Mouse (Mus musculus) neural tube, embryonic 15.5 days (tissue): ENCODE results near the gene D130052B06Rik. TPM values are rescaled to one million over a fixed set of nuclear protein-coding genes. Genes with fewer than 3 reads are reported as not detected.

ENCODE experiments used
- ATAC-seq: fragments of 200-750 bp; cut with Nextera tagmentation; 2 replicates; pipeline ENCODE4 v1.8.0; 2017; ENCODE audit warnings: mild to moderate bottlenecking, moderate TSS enrichment, moderate library complexity; ENCODE audit not compliant: low FRiP score
- H3K27ac ChIP-seq: fragments of 300-500 bp; sonication (generic); replicated peaks from 2 replicates; pipeline ENCODE4 v1.5.1; 2015; ENCODE audit warnings: mild to moderate bottlenecking, inconsistent platforms
- H3K27me3 ChIP-seq: fragments of 300-500 bp; sonication (generic); replicated peaks from 2 replicates; pipeline ENCODE4 v1.6.1; 2015; ENCODE audit warnings: inconsistent platforms
- H3K36me3 ChIP-seq: fragments of 300-500 bp; sonication (generic); 2 replicates; pipeline ENCODE4 v1.6.1; 2015; ENCODE audit warnings: inconsistent platforms
- H3K4me1 ChIP-seq: fragments of 300-500 bp; sonication (generic); 2 replicates; pipeline ENCODE4 v1.6.1; 2015; ENCODE audit warnings: inconsistent platforms
- H3K4me2 ChIP-seq: fragments of 300-500 bp; sonication (generic); 2 replicates; pipeline ENCODE4 v1.6.1; 2015; ENCODE audit warnings: inconsistent platforms, mild to moderate bottlenecking, moderate library complexity
- H3K4me3 ChIP-seq: fragments of 300-500 bp; sonication (generic); replicated peaks from 2 replicates; pipeline ENCODE4 v1.5.1; 2015; ENCODE audit warnings: mild to moderate bottlenecking, inconsistent platforms
- H3K9ac ChIP-seq: fragments of 300-500 bp; sonication (generic); replicated peaks from 2 replicates; pipeline ENCODE4 v1.6.1; 2015; ENCODE audit warnings: mild to moderate bottlenecking, inconsistent platforms
- H3K9me3 ChIP-seq: fragments of 300-500 bp; sonication (generic); replicated peaks from 2 replicates; pipeline ENCODE4 v1.6.1; 2016; ENCODE audit warnings: inconsistent platforms
- WGBS: fragments of 180-500 bp; shearing (Covaris S2); methylation state at CpG from one replicate; pipeline ENCODE4 v1.1.7; 2015; ENCODE audit warnings: mixed read lengths; 5-methylcytosine and 5-hydroxymethylcytosine counted together
- polyA plus RNA-seq: library from polyadenylated mRNA; unstranded; fragments of >200 nt; fragmentation: Nextera tagmentation; extraction: Ambion mirVana; gene quantifications from 2 replicates; pipeline ENCODE4 v1.2.1, GENCODE M21; 2015

The D130052B06Rik gene
- polyA plus RNA-seq, 1 experiment from 2014 or later: 0.09 TPM

GRCm38 (mm10) chr11:33603174-33603573, 4.1 kb downstream of the D130052B06Rik start:
- Histone ChIP-seq H3K4me2 (no peak overlapping the region), H3K9me3 (no peaks in the 10 kb centered on the region), H3K36me3 (no peaks in the 10 kb centered on the region), H3K4me3 (no peak overlapping the region), H3K27me3 (no peaks in the 10 kb centered on the region), H3K27ac (no peak overlapping the region), H3K4me1 (no peaks in the 10 kb centered on the region), H3K9ac (no peak overlapping the region)
- no peak for ATAC-seq
- 75% methylated on average over 2 of the region's 2 CpGs for WGBS

GRCm38 (mm10) chr11:33607784-33608183, 8.7 kb downstream of the D130052B06Rik start:
- WGBS: 44% methylated on average over 3 of the region's 3 CpGs
- Histone ChIP-seq H3K27me3 (no peaks in the 10 kb centered on the region; the same call in 1 of the 2 replicates), H3K4me3 (no peak overlapping the region), H3K27ac (no peak overlapping the region), H3K36me3 (no peaks in the 10 kb centered on the region), H3K9me3 (no peaks in the 10 kb centered on the region), H3K9ac (no peak overlapping the region), H3K4me2 (no peak overlapping the region), H3K4me1 (no peaks in the 10 kb centered on the region)
- ATAC-seq: no peak

- H3K4me3 ChIP-seq: no peak overlapping the region
- no peak overlapping the region for H3K4me2 ChIP-seq
- H3K9me3 ChIP-seq: no peaks in the 10 kb centered on the region
- no peak overlapping the region for H3K9ac ChIP-seq
- H3K27me3 ChIP-seq: peaks cover 8% of the 10 kb centered on the region; the same call in 1 of the 2 replicates
- no peaks in the 10 kb centered on the region for H3K4me1 ChIP-seq
- 6% methylated on average over 15 of the region's 15 CpGs for WGBS
- no peaks in the 10 kb centered on the region for H3K36me3 ChIP-seq
- no peak overlapping the region for H3K27ac ChIP-seq
- ATAC-seq: peak; percentile 70; the same call in 1 of the 2 replicates
Measured at GRCm38 (mm10) chr11:33614218-33614617, 15.1 kb downstream of the D130052B06Rik start.

- Histone ChIP-seq H3K27ac (no peak overlapping the region), H3K4me1 (no peaks in the 10 kb centered on the region)
- no peak for ATAC-seq
Measured at GRCm38 (mm10) chr11:33627136-33627742, 28.1 kb downstream of the D130052B06Rik start.

GRCm38 (mm10) chr11:33637107-33637506, 38.0 kb downstream of the D130052B06Rik start:
- Histone ChIP-seq H3K4me3 (no peak overlapping the region), H3K9me3 (no peaks in the 10 kb centered on the region), H3K36me3 (peaks cover 7% of the 10 kb centered on the region), H3K4me1 (no peaks in the 10 kb centered on the region), H3K4me2 (no peak overlapping the region), H3K27me3 (no peaks in the 10 kb centered on the region), H3K27ac (no peak overlapping the region), H3K9ac (no peak overlapping the region)
- ATAC-seq: no peak
- 93% methylated on average over 2 of the region's 2 CpGs for WGBS

More at GRCm38 (mm10) chr11:33627136-33627742, 28.1 kb downstream of the D130052B06Rik start:
- 87% methylated on average over 4 of the region's 4 CpGs for WGBS
- H3K9me3 ChIP-seq: no peaks in the 10 kb centered on the region
- H3K27me3 ChIP-seq: no peaks in the 10 kb centered on the region
- H3K4me2 ChIP-seq: no peak overlapping the region
- H3K36me3 ChIP-seq: no peaks in the 10 kb centered on the region; the same call in 1 of the 2 replicates
- no peak overlapping the region for H3K9ac ChIP-seq
- no peak overlapping the region for H3K4me3 ChIP-seq

- no peaks in the 10 kb centered on the region for H3K27me3 ChIP-seq
- H3K4me1 ChIP-seq: no peaks in the 10 kb centered on the region
- no peaks in the 10 kb centered on the region for H3K36me3 ChIP-seq
- 82% methylated on average over 2 of the region's 2 CpGs for WGBS
- H3K4me3 ChIP-seq: no peak overlapping the region
- ATAC-seq: no peak
- no peak overlapping the region for H3K9ac ChIP-seq
- H3K4me2 ChIP-seq: no peak overlapping the region
- no peaks in the 10 kb centered on the region for H3K9me3 ChIP-seq
- H3K27ac ChIP-seq: no peak overlapping the region
Measured at GRCm38 (mm10) chr11:33649358-33649757, 50.3 kb downstream of the D130052B06Rik start.

- Histone ChIP-seq H3K36me3 (no peaks in the 10 kb centered on the region), H3K27me3 (no peaks in the 10 kb centered on the region), H3K4me2 (no peak overlapping the region), H3K9ac (no peak overlapping the region), H3K4me3 (no peak overlapping the region), H3K9me3 (no peaks in the 10 kb centered on the region), H3K27ac (no peak overlapping the region), H3K4me1 (peaks cover 10% of the 10 kb centered on the region)
- ATAC-seq: no peak
- WGBS: 80% methylated on average over 2 of the region's 2 CpGs
Measured at GRCm38 (mm10) chr11:33654485-33654884, 55.4 kb downstream of the D130052B06Rik start.

GRCm38 (mm10) chr11:33655221-33655620, 56.1 kb downstream of the D130052B06Rik start:
- Histone ChIP-seq H3K9ac (no peak overlapping the region), H3K27ac (no peak overlapping the region), H3K36me3 (no peaks in the 10 kb centered on the region), H3K4me1 (peaks cover 16% of the 10 kb centered on the region), H3K4me2 (no peak overlapping the region), H3K4me3 (no peak overlapping the region), H3K9me3 (no peaks in the 10 kb centered on the region), H3K27me3 (no peaks in the 10 kb centered on the region)
- 77% methylated on average over 3 of the region's 3 CpGs for WGBS
- no peak for ATAC-seq

GRCm38 (mm10) chr11:33655861-33656593, 56.9 kb downstream of the D130052B06Rik start:
- H3K4me2 ChIP-seq: no peak overlapping the region
- no peak overlapping the region for H3K9ac ChIP-seq
- H3K4me3 ChIP-seq: no peak overlapping the region
- ATAC-seq: no peak
- H3K27me3 ChIP-seq: no peaks in the 10 kb centered on the region
- no peaks in the 10 kb centered on the region for H3K36me3 ChIP-seq
- no peak overlapping the region for H3K27ac ChIP-seq
- H3K4me1 ChIP-seq: peaks cover 18% of the 10 kb centered on the region
- no peaks in the 10 kb centered on the region for H3K9me3 ChIP-seq
- WGBS: 75% methylated on average over 7 of the region's 7 CpGs

- Histone ChIP-seq H3K9ac (no peak overlapping the region), H3K4me2 (no peak overlapping the region), H3K4me1 (peaks cover 25% of the 10 kb centered on the region), H3K4me3 (no peak overlapping the region), H3K27ac (no peak overlapping the region), H3K9me3 (no peaks in the 10 kb centered on the region), H3K27me3 (no peaks in the 10 kb centered on the region), H3K36me3 (no peaks in the 10 kb centered on the region)
- no peak for ATAC-seq
- 74% methylated on average over 13 of the region's 13 CpGs for WGBS
Measured at GRCm38 (mm10) chr11:33660016-33660913, 61.2 kb downstream of the D130052B06Rik start.

- no peaks in the 10 kb centered on the region for H3K36me3 ChIP-seq
- H3K4me3 ChIP-seq: no peak overlapping the region
- peaks cover 32% of the 10 kb centered on the region for H3K4me1 ChIP-seq
- no peak overlapping the region for H3K4me2 ChIP-seq
- H3K27ac ChIP-seq: no peak overlapping the region
- H3K9me3 ChIP-seq: no peaks in the 10 kb centered on the region
- no peaks in the 10 kb centered on the region for H3K27me3 ChIP-seq
- ATAC-seq: no peak
- WGBS: 82% methylated on average over 2 of the region's 2 CpGs
- no peak overlapping the region for H3K9ac ChIP-seq
Measured at GRCm38 (mm10) chr11:33663599-33663998, 64.5 kb downstream of the D130052B06Rik start.
